Mouse (Mus musculus): ENCODE measurements around the gene Ghr. TPM values are rescaled to one million over a fixed set of nuclear protein-coding genes. Genes with fewer than 3 reads are reported as not detected.

Ghr gene
- total and polyA plus RNA-seq, 2 experiments from 2014 or later, result 7.9 to 11.8 TPM

GRCm38 (mm10) chr15:3490868-3491267, 92.4 kb downstream of the Ghr start:
- no peak for TF ChIP-seq CTCF (IDR thresholded peaks at IDR 0.05)
- no peak overlapping the region for H3K27ac ChIP-seq (ENCODE audit: low read depth, low read length)
- no peaks in the 10 kb centered on the region for H3K9me3 ChIP-seq (ENCODE audit: low read length)
- DNase-seq (ENCODE audit: low spot score) (no peak), ATAC-seq (ENCODE audit: low FRiP score) (no peak)
- WGBS, result 94% methylated on average over 3 of the region's 3 CpGs
- no peaks in the 10 kb centered on the region for H3K27me3 ChIP-seq (ENCODE audit: insufficient read depth, low read length)
- H3K4me2 ChIP-seq (ENCODE audit: low read depth, low read length, poor library complexity, severe bottlenecking), result no peak overlapping the region
- H3K4me3 ChIP-seq (ENCODE audit: low read depth, low read length), result no peak overlapping the region
- H3K36me3 ChIP-seq (ENCODE audit: insufficient read depth, low read length), result no peaks in the 10 kb centered on the region
- no peak overlapping the region for H3K9ac ChIP-seq (replicated peaks; ENCODE audit: low read length, poor library complexity, severe bottlenecking)
- no peaks in the 10 kb centered on the region for H3K4me1 ChIP-seq (ENCODE audit: insufficient read depth, low read length)

GRCm38 (mm10) chr15:3490011-3490410, 93.3 kb downstream of the Ghr start:
- no peak for TF ChIP-seq CTCF (IDR thresholded peaks at IDR 0.05)
- Histone ChIP-seq H3K4me1 (ENCODE audit: insufficient read depth, low read length) (no peaks in the 10 kb centered on the region), H3K9ac (replicated peaks; ENCODE audit: low read length, poor library complexity, severe bottlenecking) (no peak overlapping the region), H3K4me2 (ENCODE audit: low read depth, low read length, poor library complexity, severe bottlenecking) (no peak overlapping the region), H3K27ac (ENCODE audit: low read depth, low read length) (no peak overlapping the region), H3K27me3 (ENCODE audit: insufficient read depth, low read length) (no peaks in the 10 kb centered on the region), H3K9me3 (ENCODE audit: low read length) (no peaks in the 10 kb centered on the region), H3K36me3 (ENCODE audit: insufficient read depth, low read length) (no peaks in the 10 kb centered on the region), H3K4me3 (ENCODE audit: low read depth, low read length) (no peak overlapping the region)
- 86% methylated on average over 2 of the region's 2 CpGs for WGBS
- ATAC-seq (ENCODE audit: low FRiP score), result no peak
- no peak for DNase-seq (ENCODE audit: low spot score)

- TF ChIP-seq CTCF (IDR thresholded peaks at IDR 0.05), result no peak
- Histone ChIP-seq H3K9me3 (ENCODE audit: low read length) (no peaks in the 10 kb centered on the region), H3K4me2 (ENCODE audit: low read depth, low read length, poor library complexity, severe bottlenecking) (no peak overlapping the region), H3K27me3 (ENCODE audit: insufficient read depth, low read length) (no peaks in the 10 kb centered on the region), H3K27ac (ENCODE audit: low read depth, low read length) (no peak overlapping the region), H3K36me3 (ENCODE audit: insufficient read depth, low read length) (no peaks in the 10 kb centered on the region), H3K4me1 (ENCODE audit: insufficient read depth, low read length) (no peaks in the 10 kb centered on the region), H3K4me3 (ENCODE audit: low read depth, low read length) (no peak overlapping the region), H3K9ac (replicated peaks; ENCODE audit: low read length, poor library complexity, severe bottlenecking) (no peak overlapping the region)
- DNase-seq (ENCODE audit: low spot score) (no peak), ATAC-seq (ENCODE audit: low FRiP score) (no peak)
Observed at GRCm38 (mm10) chr15:3489180-3489579, 94.1 kb downstream of the Ghr start.

- 92% methylated on average over 3 of the region's 3 CpGs for WGBS
Observed at GRCm38 (mm10) chr15:3488601-3489000, 94.7 kb downstream of the Ghr start.

GRCm38 (mm10) chr15:3486691-3487090, 96.6 kb downstream of the Ghr start:
- DNase-seq (ENCODE audit: low spot score) (no peak), ATAC-seq (ENCODE audit: low FRiP score) (no peak)
- no peak overlapping the region for H3K4me2 ChIP-seq (ENCODE audit: low read depth, low read length, poor library complexity, severe bottlenecking)
- no peak overlapping the region for H3K9ac ChIP-seq (replicated peaks; ENCODE audit: low read length, poor library complexity, severe bottlenecking)
- no peaks in the 10 kb centered on the region for H3K9me3 ChIP-seq (ENCODE audit: low read length)
- no peak overlapping the region for H3K27ac ChIP-seq (ENCODE audit: low read depth, low read length)
- H3K27me3 ChIP-seq (ENCODE audit: insufficient read depth, low read length), result no peaks in the 10 kb centered on the region
- H3K4me3 ChIP-seq (ENCODE audit: low read depth, low read length), result no peak overlapping the region
- WGBS, result 85% methylated on average over 5 of the region's 5 CpGs
- TF ChIP-seq CTCF (IDR thresholded peaks at IDR 0.05), result no peak
- no peaks in the 10 kb centered on the region for H3K36me3 ChIP-seq (ENCODE audit: insufficient read depth, low read length)
- no peaks in the 10 kb centered on the region for H3K4me1 ChIP-seq (ENCODE audit: insufficient read depth, low read length)

More at GRCm38 (mm10) chr15:3488601-3489000, 94.7 kb downstream of the Ghr start:
- H3K9me3 ChIP-seq (ENCODE audit: low read length), result no peaks in the 10 kb centered on the region
- H3K4me3 ChIP-seq (ENCODE audit: low read depth, low read length), result no peak overlapping the region
- H3K4me2 ChIP-seq (ENCODE audit: low read depth, low read length, poor library complexity, severe bottlenecking), result no peak overlapping the region
- ATAC-seq (ENCODE audit: low FRiP score), result no peak
- no peaks in the 10 kb centered on the region for H3K4me1 ChIP-seq (ENCODE audit: insufficient read depth, low read length)
- H3K9ac ChIP-seq (replicated peaks; ENCODE audit: low read length, poor library complexity, severe bottlenecking), result no peak overlapping the region
- TF ChIP-seq CTCF (IDR thresholded peaks at IDR 0.05), result no peak
- H3K36me3 ChIP-seq (ENCODE audit: insufficient read depth, low read length), result no peaks in the 10 kb centered on the region
- H3K27me3 ChIP-seq (ENCODE audit: insufficient read depth, low read length), result no peaks in the 10 kb centered on the region
- no peak for DNase-seq (ENCODE audit: low spot score)
- no peak overlapping the region for H3K27ac ChIP-seq (ENCODE audit: low read depth, low read length)

GRCm38 (mm10) chr15:3485367-3485766, 97.9 kb downstream of the Ghr start:
- WGBS, result 100% methylated on average over 1 of the region's 1 CpGs
- no peak for ATAC-seq (ENCODE audit: low FRiP score)
- Histone ChIP-seq H3K27me3 (ENCODE audit: insufficient read depth, low read length) (no peaks in the 10 kb centered on the region), H3K4me3 (ENCODE audit: low read depth, low read length) (no peak overlapping the region), H3K9ac (replicated peaks; ENCODE audit: low read length, poor library complexity, severe bottlenecking) (no peak overlapping the region), H3K4me2 (ENCODE audit: low read depth, low read length, poor library complexity, severe bottlenecking) (no peak overlapping the region), H3K36me3 (ENCODE audit: insufficient read depth, low read length) (no peaks in the 10 kb centered on the region), H3K9me3 (ENCODE audit: low read length) (no peaks in the 10 kb centered on the region), H3K4me1 (ENCODE audit: insufficient read depth, low read length) (no peaks in the 10 kb centered on the region), H3K27ac (ENCODE audit: low read depth, low read length) (no peak overlapping the region)
- no peak for TF ChIP-seq CTCF (IDR thresholded peaks at IDR 0.05)
- DNase-seq (ENCODE audit: low spot score), result no peak

Measured in midbrain, postnatal 0 days (tissue).